Mouse (Mus musculus) lung, embryonic 15.5 days (tissue): ENCODE measurements around the gene Efr3b. TPM values are rescaled to one million over a fixed set of nuclear protein-coding genes. Genes with fewer than 3 reads are reported as not detected.

ENCODE experiments used
- ATAC-seq: fragments of 200-750 bp; cut with Nextera tagmentation; 2 replicates; pipeline ENCODE4 v1.8.0; 2017; ENCODE audit warnings: moderate number of reproducible peaks, borderline replicate concordance; ENCODE audit not compliant: low FRiP score, low TSS enrichment; ENCODE audit errors: extremely low read depth
- H3K27ac ChIP-seq: fragments of 300-500 bp; sonication (generic); 2 replicates; pipeline ENCODE4 v1.5.1; 2015; ENCODE audit warnings: moderate library complexity, mild to moderate bottlenecking, inconsistent platforms
- H3K27me3 ChIP-seq: fragments of 300-500 bp; sonication (generic); 2 replicates; pipeline ENCODE4 v1.6.1; 2015; ENCODE audit warnings: inconsistent platforms
- H3K36me3 ChIP-seq: fragments of 300-500 bp; sonication (generic); 2 replicates; pipeline ENCODE4 v1.6.1; 2015; ENCODE audit warnings: inconsistent platforms
- H3K4me1 ChIP-seq: fragments of 300-500 bp; sonication (generic); 2 replicates; pipeline ENCODE4 v1.6.1; 2015; ENCODE audit warnings: inconsistent platforms
- H3K4me2 ChIP-seq: fragments of 300-500 bp; sonication (generic); 2 replicates; pipeline ENCODE4 v1.6.1; 2015; ENCODE audit warnings: inconsistent platforms, mild to moderate bottlenecking, moderate library complexity
- H3K4me3 ChIP-seq: fragments of 300-500 bp; sonication (generic); 2 replicates; pipeline ENCODE4 v1.5.1; 2015; ENCODE audit warnings: mild to moderate bottlenecking, inconsistent platforms
- H3K9ac ChIP-seq: fragments of 300-500 bp; sonication (generic); 2 replicates; pipeline ENCODE4 v1.6.1; 2015; ENCODE audit warnings: inconsistent platforms
- H3K9me3 ChIP-seq: fragments of 300-500 bp; sonication (generic); 2 replicates; pipeline ENCODE4 v1.6.1; 2016; ENCODE audit warnings: inconsistent platforms
- WGBS: fragments of 180-500 bp; shearing (Covaris S2); methylation state at CpG from one replicate; pipeline ENCODE4 v1.1.7; 2015; 5-methylcytosine and 5-hydroxymethylcytosine counted together
- polyA plus RNA-seq: library from polyadenylated mRNA; unstranded; fragments of >200 nt; fragmentation: Nextera tagmentation; extraction: Ambion mirVana; gene quantifications from 2 replicates; pipeline ENCODE4 v1.2.1, GENCODE M21; 2015

The Efr3b gene
- 4.0 and 4.2 TPM in 2 replicates for polyA plus RNA-seq

GRCm38 (mm10) chr12:4038061-4039041, at the start of gene Efr3b:
Efr3b (minus strand) TSS chr12:4038915.
- peak within 1 kb of the TSS; percentile 92 for H3K4me2 ChIP-seq
- H3K36me3 ChIP-seq: no peaks in the 10 kb centered on the region
- ATAC-seq: peak; percentile 96
- H3K4me1 ChIP-seq: peaks cover 9% of the 10 kb centered on the region
- under 1% methylated on average over 71 of the region's 78 CpGs for WGBS
- H3K27me3 ChIP-seq: peaks cover 7% of the 10 kb centered on the region; the same call in 1 of the 2 replicates
- peak within 1 kb of the TSS; percentile 67 for H3K4me3 ChIP-seq
- H3K9me3 ChIP-seq: no peaks in the 10 kb centered on the region
- no peak within 1 kb of the TSS for H3K27ac ChIP-seq
- H3K9ac ChIP-seq: peak within 1 kb of the TSS; percentile 64

GRCm38 (mm10) chr12:4083441-4083840, 44.7 kb upstream of the Efr3b start:
- ATAC-seq: no peak
- peaks cover 13% of the 10 kb centered on the region; the same call in 1 of the 2 replicates for H3K36me3 ChIP-seq
- H3K27me3 ChIP-seq: no peaks in the 10 kb centered on the region
- 0 out of 2 replicates have a peak, but pooled peaks cover 9% of the 10 kb centered on the region for H3K4me1 ChIP-seq
- peak overlapping the region; percentile 77 for H3K4me2 ChIP-seq
- no peak overlapping the region for H3K27ac ChIP-seq
- no peak overlapping the region for H3K9ac ChIP-seq
- H3K9me3 ChIP-seq: no peaks in the 10 kb centered on the region
- H3K4me3 ChIP-seq: peak overlapping the region; percentile 56; the same call in 1 of the 2 replicates
- WGBS: 57% methylated on average over 8 of the region's 8 CpGs

GRCm38 (mm10) chr12:4082132-4083001, 43.7 kb upstream of the Efr3b start, which contains the start of gene Dnajc27:
Dnajc27 (plus strand) TSS chr12:4082583.
- peak within 1 kb of the TSS; percentile 56 for H3K4me3 ChIP-seq
- H3K27me3 ChIP-seq: no peaks in the 10 kb centered on the region
- no peaks in the 10 kb centered on the region for H3K9me3 ChIP-seq
- WGBS: 5% methylated on average over 58 of the region's 59 CpGs
- 0 out of 2 replicates have a peak, but pooled peaks cover 9% of the 10 kb centered on the region for H3K4me1 ChIP-seq
- peak within 1 kb of the TSS; percentile 52 for H3K9ac ChIP-seq
- H3K4me2 ChIP-seq: peak within 1 kb of the TSS; percentile 77
- H3K27ac ChIP-seq: peak within 1 kb of the TSS; percentile 94
- H3K36me3 ChIP-seq: peaks cover 10% of the 10 kb centered on the region; the same call in 1 of the 2 replicates
- ATAC-seq: peak; percentile 96

- no peak for ATAC-seq
- H3K4me1 ChIP-seq: 0 out of 2 replicates have a peak, but pooled peaks cover 9% of the 10 kb centered on the region
Measured at GRCm38 (mm10) chr12:4080311-4080710, 41.6 kb upstream of the Efr3b start.

GRCm38 (mm10) chr12:4078069-4078468, 39.4 kb upstream of the Efr3b start:
- 0 out of 2 replicates have a peak, but pooled peaks cover 6% of the 10 kb centered on the region for H3K4me1 ChIP-seq
- H3K27ac ChIP-seq: no peak overlapping the region
- H3K9me3 ChIP-seq: no peaks in the 10 kb centered on the region
- 31% methylated on average over 1 of the region's 1 CpGs for WGBS
- no peak overlapping the region for H3K4me3 ChIP-seq
- ATAC-seq: no peak
- H3K36me3 ChIP-seq: no peaks in the 10 kb centered on the region
- no peak overlapping the region for H3K9ac ChIP-seq
- H3K27me3 ChIP-seq: no peaks in the 10 kb centered on the region
- no peak overlapping the region for H3K4me2 ChIP-seq

More at GRCm38 (mm10) chr12:4080311-4080710, 41.6 kb upstream of the Efr3b start:
- Histone ChIP-seq H3K9me3 (no peaks in the 10 kb centered on the region), H3K4me2 (no peak overlapping the region), H3K4me3 (no peak overlapping the region), H3K36me3 (no peaks in the 10 kb centered on the region), H3K27ac (no peak overlapping the region), H3K27me3 (no peaks in the 10 kb centered on the region), H3K9ac (no peak overlapping the region)
- 2% methylated on average over 2 of the region's 2 CpGs for WGBS

GRCm38 (mm10) chr12:4076383-4076782, 37.7 kb upstream of the Efr3b start:
- no peak overlapping the region for H3K4me2 ChIP-seq
- ATAC-seq: no peak
- no peak overlapping the region for H3K27ac ChIP-seq
- no peaks in the 10 kb centered on the region for H3K9me3 ChIP-seq
- H3K4me1 ChIP-seq: no peaks in the 10 kb centered on the region
- H3K36me3 ChIP-seq: no peaks in the 10 kb centered on the region
- H3K27me3 ChIP-seq: no peaks in the 10 kb centered on the region
- no peak overlapping the region for H3K9ac ChIP-seq
- no peak overlapping the region for H3K4me3 ChIP-seq

- Histone ChIP-seq H3K4me1 (no peaks in the 10 kb centered on the region), H3K9me3 (no peaks in the 10 kb centered on the region), H3K4me3 (no peak overlapping the region), H3K27me3 (no peaks in the 10 kb centered on the region), H3K36me3 (no peaks in the 10 kb centered on the region), H3K9ac (no peak overlapping the region), H3K4me2 (no peak overlapping the region), H3K27ac (no peak overlapping the region)
- 47% methylated on average over 8 of the region's 8 CpGs for WGBS
- no peak for ATAC-seq
Measured at GRCm38 (mm10) chr12:4075407-4075806, 36.7 kb upstream of the Efr3b start.

GRCm38 (mm10) chr12:4071671-4072070, 33.0 kb upstream of the Efr3b start:
- Histone ChIP-seq H3K9ac (no peak overlapping the region), H3K9me3 (no peaks in the 10 kb centered on the region), H3K4me2 (no peak overlapping the region), H3K27ac (no peak overlapping the region), H3K4me1 (no peaks in the 10 kb centered on the region), H3K27me3 (no peaks in the 10 kb centered on the region), H3K4me3 (no peak overlapping the region), H3K36me3 (no peaks in the 10 kb centered on the region)
- no peak for ATAC-seq
- 79% methylated on average over 9 of the region's 9 CpGs for WGBS

GRCm38 (mm10) chr12:4068551-4068950, 29.8 kb upstream of the Efr3b start:
- Histone ChIP-seq H3K4me2 (no peak overlapping the region), H3K27ac (no peak overlapping the region), H3K4me3 (no peak overlapping the region), H3K27me3 (no peaks in the 10 kb centered on the region), H3K4me1 (no peaks in the 10 kb centered on the region), H3K9me3 (no peaks in the 10 kb centered on the region), H3K36me3 (no peaks in the 10 kb centered on the region), H3K9ac (no peak overlapping the region)
- WGBS: 66% methylated on average over 4 of the region's 4 CpGs
- no peak for ATAC-seq

- Histone ChIP-seq H3K4me2 (no peak overlapping the region), H3K36me3 (no peaks in the 10 kb centered on the region), H3K4me1 (no peaks in the 10 kb centered on the region), H3K9ac (no peak overlapping the region), H3K27ac (no peak overlapping the region), H3K4me3 (no peak overlapping the region), H3K27me3 (no peaks in the 10 kb centered on the region), H3K9me3 (no peaks in the 10 kb centered on the region)
- no peak for ATAC-seq
- 65% methylated on average over 6 of the region's 6 CpGs for WGBS
Measured at GRCm38 (mm10) chr12:4066681-4067459, 28.2 kb upstream of the Efr3b start.

- Histone ChIP-seq H3K36me3 (no peaks in the 10 kb centered on the region), H3K27ac (no peak overlapping the region), H3K27me3 (no peaks in the 10 kb centered on the region), H3K4me1 (no peaks in the 10 kb centered on the region), H3K9me3 (no peaks in the 10 kb centered on the region), H3K4me2 (no peak overlapping the region), H3K4me3 (no peak overlapping the region), H3K9ac (no peak overlapping the region)
- ATAC-seq: no peak
- 47% methylated on average over 8 of the region's 8 CpGs for WGBS
Measured at GRCm38 (mm10) chr12:4065944-4066343, 27.2 kb upstream of the Efr3b start.
